Mouse (Mus musculus) megakaryocyte-erythroid progenitor cell, adult 5 weeks (primary cell): ENCODE results near the gene Gm45234. TPM values are rescaled to one million over a fixed set of nuclear protein-coding genes. Genes with fewer than 3 reads are reported as not detected.

Experiments used
- polyA plus RNA-seq: library from polyadenylated mRNA; stranded (reverse); fragments of >175 nt; gene quantifications from 2 replicates; pipeline ENCODE4 v1.2.3, GENCODE M21; 2012

The Gm45234 gene
- polyA plus RNA-seq, result not detected in 2 replicates

GRCm38 (mm10) chr6:124755831-124756595 is at the start of gene Gm45234, which contains the start of gene Atn1:
Gene Gm45234, minus strand, starts transcription at chr6:124756021.
Gene Atn1, minus strand, starts transcription at chr6:124756524.

GRCm38 (mm10) chr6:124779222-124779983 is 23.6 kb upstream of the Gm45234 start, which contains the start of gene Lrrc23:
Gene Lrrc23, minus strand, starts transcription at chr6:124779727.

GRCm38 (mm10) chr6:124769101-124769765 is 13.4 kb upstream of the Gm45234 start, which contains the start of gene Eno2:
Gene Eno2, minus strand, starts transcription at chr6:124769673.

GRCm38 (mm10) chr6:124740888-124741761 is 14.7 kb downstream of the Gm45234 start, which contains the start of gene Grcc10:
Gene Grcc10, minus strand, starts transcription at chr6:124741374.

GRCm38 (mm10) chr6:124738511-124739023 is 17.3 kb downstream of the Gm45234 start, which contains the start of gene Ptpn6:
Gene Ptpn6, minus strand, starts transcription at chr6:124738714.

GRCm38 (mm10) chr6:124711824-124712782 is 43.7 kb downstream of the Gm45234 start, which contains the start of the genes Emg1 and Phb2:
Gene Emg1, minus strand, starts transcription at chr6:124712178.
Gene Phb2, plus strand, starts transcription at chr6:124712336.

Other genes with a start within 250 kb of the Gm45234 start
- 2.0 and 2.1 TPM in 2 replicates for gene C1ra, start 243.6 kb downstream of the Gm45234 start, polyA plus RNA-seq
- gene C1s1, start 213.7 kb downstream of the Gm45234 start, polyA plus RNA-seq, result not detected in 2 replicates
- not detected in 2 replicates for gene C1rb, start 185.7 kb downstream of the Gm45234 start, polyA plus RNA-seq
- not detected in 2 replicates for gene C1s2, start 119.9 kb downstream of the Gm45234 start, polyA plus RNA-seq
- 47.7 and 53.9 TPM in 2 replicates for gene Lpcat3, start 93.0 kb downstream of the Gm45234 start, polyA plus RNA-seq
- 294 and 299 TPM in 2 replicates for gene Emg1, start 43.8 kb downstream of the Gm45234 start, polyA plus RNA-seq
- 308 and 359 TPM in 2 replicates for gene Phb2, start 43.7 kb downstream of the Gm45234 start, polyA plus RNA-seq
- 65.9 and 80.8 TPM in 2 replicates for gene Ptpn6, start 17.3 kb downstream of the Gm45234 start, polyA plus RNA-seq
- 50.4 and 53.2 TPM in 2 replicates for gene Grcc10, start 14.6 kb downstream of the Gm45234 start, polyA plus RNA-seq
- gene Atn1, start 503 bp upstream of the Gm45234 start, polyA plus RNA-seq, result 111 and 137 TPM in 2 replicates
- gene Eno2, start 13.7 kb upstream of the Gm45234 start, polyA plus RNA-seq, result 0.37 and 0.90 TPM in 2 replicates
- 0.37 and 0.47 TPM in 2 replicates for gene Lrrc23, start 23.7 kb upstream of the Gm45234 start, polyA plus RNA-seq
- 10.0 and 16.9 TPM in 2 replicates for gene Spsb2, start 52.6 kb upstream of the Gm45234 start, polyA plus RNA-seq
- gene Tpi1, start 58.3 kb upstream of the Gm45234 start, polyA plus RNA-seq, result 195 and 233 TPM in 2 replicates
- 83.8 and 84.6 TPM in 2 replicates for gene Usp5, start 73.5 kb upstream of the Gm45234 start, polyA plus RNA-seq
- 43.2 and 59.7 TPM in 2 replicates for gene Cdca3, start 73.5 kb upstream of the Gm45234 start, polyA plus RNA-seq
- 0.22 TPM in 1 of 2 replicates, not detected in the other for gene Gnb3, start 84.3 kb upstream of the Gm45234 start, polyA plus RNA-seq
- gene P3h3, start 101.7 kb upstream of the Gm45234 start, polyA plus RNA-seq, result 8.2 and 16.7 TPM in 2 replicates
- gene Gpr162, start 108.0 kb upstream of the Gm45234 start, polyA plus RNA-seq, result 0.09 and 0.18 TPM in 2 replicates
- 0.43 and 0.93 TPM in 2 replicates for gene Cd4, start 132.2 kb upstream of the Gm45234 start, polyA plus RNA-seq
- gene Lag3, start 155.7 kb upstream of the Gm45234 start, polyA plus RNA-seq, result 5.7 and 9.5 TPM in 2 replicates
- gene Ptms, start 164.1 kb upstream of the Gm45234 start, polyA plus RNA-seq, result 278 and 322 TPM in 2 replicates
- 177 and 232 TPM in 2 replicates for gene Mlf2, start 175.4 kb upstream of the Gm45234 start, polyA plus RNA-seq
- 50.6 and 53.4 TPM in 2 replicates for gene Cops7a, start 209.5 kb upstream of the Gm45234 start, polyA plus RNA-seq
- 0.24 and 1.00 TPM in 2 replicates for gene Pianp, start 240.7 kb upstream of the Gm45234 start, polyA plus RNA-seq